Mouse (Mus musculus) embryo, embryonic 10.5 days (tissue): Measurements from ENCODE around the gene Greb1.

Experiments used
- DNase-seq: peaks from one replicate; pipeline ENCODE4 v3.0.0-alpha.2; 2015; ENCODE audit warnings: low spot score

Greb1 gene

GRCm38 (mm10) chr12:16800259-16800958, at the start of gene Greb1:
TSS of gene Greb1 (minus strand) at chr12:16800886.
- DNase-seq, result peak; percentile 78

- DNase-seq, result no peak
Observed at GRCm38 (mm10) chr12:16849821-16850220, 49.1 kb upstream of the Greb1 start.

DNA sequence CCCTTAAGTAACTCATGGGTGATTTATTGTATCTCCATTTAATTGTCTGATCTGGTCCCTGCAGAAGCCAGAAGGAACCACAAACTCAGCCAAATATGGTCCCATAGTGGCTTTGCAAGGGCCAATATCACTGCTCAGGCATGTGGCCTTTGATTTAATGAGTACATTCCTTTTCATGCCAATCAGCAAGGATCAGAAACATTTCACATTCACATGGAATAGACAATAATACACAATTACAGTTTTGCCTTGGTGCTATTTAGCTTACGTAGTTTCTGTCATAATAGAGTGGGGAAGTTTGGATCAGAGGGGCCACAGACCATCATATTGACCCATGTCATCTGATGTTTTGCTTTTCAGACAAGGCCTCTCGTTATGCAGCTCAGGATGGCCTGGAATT, 47.8 kb upstream of the Greb1 start:
- DNase-seq, result no peak

- DNase-seq, result no peak
Observed at GRCm38 (mm10) chr12:16847204-16847792, 46.6 kb upstream of the Greb1 start.

DNA sequence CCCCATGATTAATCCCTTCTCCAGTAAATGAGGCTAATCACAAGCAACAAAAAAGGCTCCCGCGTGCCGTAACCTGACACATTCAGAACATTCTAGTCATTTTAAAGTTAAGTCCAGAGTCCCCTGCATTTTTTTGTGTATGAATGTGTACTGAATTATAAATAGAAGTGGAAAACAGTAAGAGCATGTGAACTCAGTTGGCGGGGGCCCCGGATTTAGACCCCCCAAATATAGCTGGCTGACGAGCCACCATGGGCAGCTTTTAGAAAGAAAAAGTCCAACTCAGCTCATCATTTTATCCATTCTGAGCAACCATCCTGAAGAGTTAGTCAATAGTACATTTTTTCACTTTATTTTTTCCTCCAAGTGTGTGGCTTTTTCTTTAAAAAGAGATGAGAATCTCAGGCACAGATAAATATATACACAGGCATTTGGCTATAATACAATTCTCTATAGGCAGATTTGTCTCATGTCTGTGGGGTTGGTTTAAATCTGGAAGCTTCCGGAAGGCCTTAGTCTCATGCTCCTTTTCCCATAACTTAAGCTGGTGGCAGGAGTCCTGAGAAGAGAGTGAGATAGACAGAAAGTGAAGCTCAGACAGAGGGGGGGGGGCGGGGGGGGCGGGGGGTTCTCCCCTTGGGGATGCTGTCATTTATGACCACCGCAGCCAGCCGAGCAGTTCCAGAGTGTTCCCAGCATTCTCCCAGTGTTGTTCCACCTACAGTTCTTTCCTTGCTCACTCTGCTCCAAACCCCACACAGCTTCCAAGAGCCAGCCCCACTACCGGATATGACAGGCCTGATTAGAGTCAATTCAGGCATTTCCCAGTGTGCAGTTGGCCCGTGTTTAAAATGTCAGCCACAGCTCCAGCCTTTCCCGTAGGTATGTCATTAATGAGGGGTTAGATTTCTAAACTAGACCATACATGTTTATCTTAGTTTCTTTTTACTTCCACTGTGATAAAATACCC, 44.2 kb upstream of the Greb1 start:
- peak; percentile 40 for DNase-seq

DNA sequence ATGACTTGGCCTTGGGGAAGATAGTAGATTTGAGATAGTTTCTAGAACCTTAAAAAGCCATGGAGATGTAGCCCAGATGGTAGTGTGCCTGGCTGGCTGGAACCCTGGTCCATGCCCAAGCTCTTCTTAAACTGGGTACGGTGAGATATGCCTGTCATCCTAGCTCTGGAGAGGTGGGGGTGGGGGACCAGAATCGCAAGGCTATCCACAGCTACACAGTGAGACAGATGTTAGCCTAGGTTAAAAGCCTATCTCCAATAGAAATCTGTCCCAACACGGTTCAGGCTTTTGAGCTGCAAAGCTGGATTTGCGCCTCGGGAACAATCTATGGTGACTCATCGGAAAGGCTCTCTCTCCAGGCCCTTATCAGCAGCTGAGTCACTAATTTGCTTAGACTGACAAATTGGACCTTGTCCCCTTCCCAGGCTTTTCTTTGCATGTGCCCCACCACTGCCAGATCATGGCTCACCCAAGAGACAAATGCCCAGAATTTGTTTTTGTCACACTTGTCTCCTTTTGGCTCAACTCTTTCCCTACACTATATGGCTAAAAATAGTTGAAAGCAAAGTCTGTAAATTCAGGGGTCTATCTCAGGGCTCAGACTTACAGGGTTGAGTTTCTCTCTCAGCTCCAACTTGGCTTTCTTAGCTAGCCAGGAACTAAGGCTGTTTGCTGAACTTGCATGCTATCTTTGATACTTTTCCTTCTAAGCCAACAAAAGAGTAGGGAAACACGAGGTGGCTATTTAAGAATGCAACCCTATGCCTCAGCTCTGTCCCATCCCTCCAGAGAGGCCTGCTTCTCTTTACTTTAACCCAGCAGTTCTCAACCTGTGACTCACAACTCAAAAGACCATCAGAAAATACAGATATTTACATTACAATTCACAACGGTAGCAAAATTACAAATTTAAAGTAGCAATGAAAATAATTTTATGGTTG, 40.4 kb upstream of the Greb1 start:
- DNase-seq, result no peak

DNA sequence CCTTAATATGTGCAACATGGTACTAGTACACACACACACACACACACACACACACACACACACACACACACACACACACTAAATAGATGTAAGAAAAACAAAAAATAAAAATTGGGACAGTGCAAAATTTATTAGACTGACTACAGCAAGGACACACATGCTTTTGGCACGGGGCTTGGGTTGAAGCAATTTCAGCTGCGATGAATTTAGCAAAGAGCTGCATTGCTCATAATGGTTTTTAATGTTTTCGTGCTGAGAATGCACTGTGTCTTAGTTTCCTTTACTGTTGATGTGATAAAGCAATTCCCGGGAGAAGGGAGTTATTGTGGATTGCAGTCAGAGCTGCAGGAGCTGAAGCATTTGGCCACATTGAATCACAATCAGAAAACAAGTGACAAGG, 37.1 kb upstream of the Greb1 start:
- no peak for DNase-seq

DNA sequence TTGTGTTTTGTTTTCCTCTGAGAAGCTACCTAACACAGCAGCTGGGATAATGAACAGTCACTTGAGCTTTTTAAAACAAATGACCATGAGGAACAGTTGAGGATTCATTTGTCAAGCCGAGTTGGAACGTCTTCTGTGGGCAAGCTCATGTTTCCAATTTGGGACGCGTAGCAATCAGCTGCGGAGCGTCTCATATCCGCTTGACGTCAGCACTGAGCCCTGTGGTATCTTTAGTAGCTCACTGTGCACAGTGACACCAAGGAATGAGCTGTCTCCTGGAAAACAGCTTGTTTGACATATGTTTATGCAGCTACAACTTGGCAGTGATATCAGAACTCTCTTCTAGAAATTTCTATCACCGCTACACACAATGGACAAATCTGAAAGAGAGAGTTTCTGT, 35.5 kb upstream of the Greb1 start:
- DNase-seq, result peak; percentile 31

DNA sequence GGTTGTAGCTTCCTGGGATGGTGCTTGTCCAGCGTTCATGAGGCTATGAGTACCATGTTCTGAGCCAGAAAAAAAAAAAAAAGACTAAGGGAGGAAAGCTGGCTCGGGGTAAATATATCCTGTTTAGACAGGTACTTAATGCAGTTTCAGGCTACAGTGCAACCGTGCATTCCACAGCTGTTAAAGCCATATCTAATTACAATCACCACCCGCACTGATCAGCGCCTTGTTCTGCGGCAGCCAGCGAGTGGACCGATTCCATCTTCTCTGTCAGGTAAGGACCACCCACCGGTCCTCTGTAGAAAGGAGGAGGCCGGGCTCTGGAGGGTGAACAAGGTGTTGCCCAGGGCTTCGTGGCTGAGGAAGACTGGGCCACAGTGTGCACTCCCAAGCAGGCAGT, 34.0 kb upstream of the Greb1 start:
- no peak for DNase-seq

DNA sequence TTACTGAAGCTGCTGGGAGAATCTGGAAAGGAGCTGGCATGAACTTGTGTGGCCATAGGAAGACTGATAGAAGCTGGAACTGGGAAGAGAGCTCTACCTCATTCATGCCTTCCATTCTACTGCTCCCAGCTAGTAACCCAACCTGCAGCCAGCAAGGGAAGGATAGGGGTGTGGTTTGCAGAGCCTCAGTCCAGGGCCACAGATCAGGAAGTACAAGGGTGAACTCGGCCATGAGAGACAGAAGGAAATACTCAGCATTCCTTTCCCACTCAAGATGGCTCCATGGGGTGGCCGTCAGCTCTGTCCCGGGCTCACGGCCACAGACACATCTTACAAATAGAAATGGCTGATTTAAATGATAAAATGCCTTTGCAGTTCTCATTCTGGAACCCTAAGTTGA, 30.4 kb upstream of the Greb1 start:
- no peak for DNase-seq

DNA sequence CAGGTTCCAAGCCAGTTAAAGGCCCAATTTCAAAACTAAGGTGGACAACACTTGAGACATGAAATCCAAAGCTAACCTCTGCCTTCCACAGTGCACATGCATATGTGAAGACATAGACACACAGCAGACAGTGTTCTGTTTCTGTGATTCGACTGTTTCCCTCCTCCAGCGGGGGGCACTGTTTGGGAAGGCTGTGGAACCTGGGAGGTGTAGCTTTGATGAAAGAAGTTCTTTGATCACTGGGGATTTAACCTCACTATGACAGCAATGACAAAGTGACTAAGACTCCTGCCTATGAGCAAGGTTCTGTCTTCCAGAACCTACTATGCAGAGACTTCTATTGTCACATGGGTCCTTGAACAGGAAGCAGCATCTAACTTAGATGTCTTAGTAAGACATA, 29.1 kb upstream of the Greb1 start:
- no peak for DNase-seq

GRCm38 (mm10) chr12:16828505-16828904, 27.8 kb upstream of the Greb1 start:
- no peak for DNase-seq

DNA sequence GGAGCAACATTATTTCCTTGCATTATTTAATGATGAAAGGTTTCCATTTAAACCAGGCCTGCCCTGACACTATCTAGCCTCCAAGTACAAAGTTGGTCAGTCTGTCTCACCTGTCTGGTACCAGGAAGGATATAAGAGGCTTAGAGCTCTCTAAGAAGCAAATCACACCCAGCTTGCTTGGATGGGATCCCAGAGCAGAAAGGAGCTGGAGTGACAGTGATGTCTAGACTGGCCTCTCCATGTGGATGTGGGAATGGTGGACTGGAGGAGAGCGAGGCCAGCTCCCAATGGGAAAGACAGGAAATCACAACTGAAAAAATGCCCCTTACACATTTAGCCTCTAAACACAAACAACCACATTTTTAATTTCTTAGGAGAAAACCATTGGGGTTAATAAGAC, 23.0 kb upstream of the Greb1 start:
- DNase-seq, result no peak

DNA sequence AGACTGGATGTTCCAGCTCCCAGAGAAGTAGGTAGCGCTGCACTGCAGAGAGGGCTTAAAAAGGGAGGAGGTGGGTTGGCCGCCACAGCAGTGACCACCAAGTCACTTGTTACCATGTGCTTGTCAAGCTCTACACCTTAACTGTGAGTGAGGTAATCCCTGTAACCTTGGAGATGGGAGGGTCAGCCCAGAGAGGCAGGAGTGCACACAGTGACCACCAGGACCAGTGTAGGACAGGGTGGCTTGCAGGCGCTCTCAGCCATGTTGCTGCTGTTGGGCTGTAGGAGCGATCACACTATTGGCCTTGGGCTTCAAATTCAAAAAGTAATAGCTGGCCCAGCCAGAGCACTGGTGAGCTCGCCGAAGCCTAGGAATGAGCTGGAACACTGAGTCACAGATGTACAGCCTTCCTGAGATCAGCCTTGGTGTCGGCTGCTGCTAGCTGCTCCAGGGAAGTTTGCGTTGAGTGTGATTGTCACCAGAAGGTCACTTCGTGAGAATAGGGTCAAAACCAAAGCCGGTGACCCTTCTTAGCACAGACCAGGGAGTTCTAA, 21.6 kb upstream of the Greb1 start:
- DNase-seq, result no peak

- DNase-seq, result no peak
Observed at GRCm38 (mm10) chr12:16820761-16821160, 20.1 kb upstream of the Greb1 start.

DNA sequence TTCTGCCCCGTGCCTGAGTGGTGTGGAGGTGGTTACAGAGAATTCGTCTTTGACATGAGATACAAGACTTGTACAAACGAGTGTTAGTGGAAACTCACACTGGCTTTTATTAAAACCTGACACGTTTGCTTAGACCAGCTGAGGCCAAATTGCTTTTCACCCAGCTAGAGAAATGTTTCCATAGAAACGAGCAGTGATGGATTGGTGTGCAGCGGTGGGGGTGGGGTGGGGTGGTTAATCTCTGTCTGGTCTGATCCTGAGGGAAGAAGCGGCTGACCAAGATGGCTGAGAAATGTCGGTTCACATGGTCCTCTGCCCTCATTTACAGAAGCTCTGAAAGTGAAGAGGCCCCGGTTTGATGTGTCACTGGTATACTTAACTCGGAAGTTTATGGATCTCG, 17.8 kb upstream of the Greb1 start:
- peak; percentile 75 for DNase-seq

DNA sequence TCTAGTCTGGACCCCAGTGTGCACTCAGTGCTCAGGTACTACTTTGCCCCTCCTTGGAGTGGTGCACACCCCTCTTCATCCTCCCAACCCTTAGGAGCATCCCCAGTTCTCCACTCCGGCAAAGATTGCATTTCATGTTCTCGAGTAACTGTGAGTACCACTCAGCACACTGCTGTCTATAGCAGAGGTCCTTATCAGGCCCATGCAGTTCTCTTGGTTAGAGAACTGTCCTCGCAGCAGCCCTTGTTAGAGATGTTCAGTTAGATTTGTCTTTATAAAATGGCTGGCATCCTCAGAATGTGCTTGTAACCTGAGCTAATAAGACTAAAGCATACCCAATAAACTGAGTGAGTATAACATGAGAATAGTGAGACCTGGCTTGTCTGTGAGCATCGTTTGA, 16.5 kb upstream of the Greb1 start:
- DNase-seq, result no peak

DNA sequence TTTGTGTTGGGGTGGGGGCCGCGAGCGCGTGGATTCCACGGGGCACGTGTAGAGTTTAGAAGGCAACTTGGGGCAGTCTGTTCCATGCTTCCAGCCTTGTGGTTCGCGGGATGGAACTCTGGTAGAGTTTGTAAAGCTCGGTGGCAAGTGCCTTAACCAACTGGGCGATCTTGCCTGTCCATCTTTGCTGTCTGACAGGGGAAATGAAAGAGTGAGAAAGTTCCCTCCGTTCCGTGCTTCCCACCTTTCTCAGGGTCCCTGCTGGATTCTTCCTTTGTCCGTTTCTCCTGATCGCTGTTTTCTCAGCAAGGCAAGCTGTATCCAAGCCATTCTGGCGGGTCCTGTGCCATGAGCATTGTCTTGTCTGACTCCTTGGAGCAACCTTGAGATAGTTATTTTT, 10.8 kb upstream of the Greb1 start:
- DNase-seq, result peak; percentile 58

GRCm38 (mm10) chr12:16810525-16811431, 10.1 kb upstream of the Greb1 start, which contains the start of gene E2f6:
TSS of gene E2f6 (plus strand) at chr12:16810963.
- DNase-seq, result peak; percentile 87

DNA sequence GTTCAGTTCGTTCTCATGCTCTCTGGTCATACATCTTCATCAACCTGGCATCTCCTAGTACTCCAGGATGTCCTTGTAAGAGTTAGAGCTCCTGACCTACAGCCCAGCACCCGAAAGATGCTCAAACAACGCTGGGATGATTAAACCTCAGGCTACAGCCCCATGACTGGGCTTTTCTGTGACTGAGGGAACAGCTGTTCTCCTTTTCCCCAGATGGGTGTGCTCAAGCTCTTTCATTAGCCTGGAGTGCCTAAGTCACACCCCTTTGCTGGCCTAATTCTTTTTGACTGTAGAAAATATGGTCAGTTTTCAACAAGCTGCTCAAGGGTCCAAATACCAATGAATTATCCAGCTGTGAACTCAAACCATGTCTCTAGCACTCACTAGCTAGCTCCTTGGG, 7.4 kb upstream of the Greb1 start:
- peak; percentile 79 for DNase-seq
